Mouse (Mus musculus): ENCODE data around the gene Znhit1.

Gene Znhit1

GRCm38 (mm10) chr5:136987934-136988271 is at the start of gene Znhit1:
TSS of gene Znhit1 (minus strand) at chr5:136988021.
- TF ChIP-seq GATA4 (IDR thresholded peaks at IDR 0.05; ENCODE audit: insufficient replicate concordance, low read length), result no peak

- no peak for TF ChIP-seq GATA4 (IDR thresholded peaks at IDR 0.05; ENCODE audit: insufficient replicate concordance, low read length)
Observed at GRCm38 (mm10) chr5:137036211-137036610, 48.4 kb upstream of the Znhit1 start.

- TF ChIP-seq GATA4 (IDR thresholded peaks at IDR 0.05; ENCODE audit: insufficient replicate concordance, low read length), result peak; percentile 11; the same call in 1 of the 2 replicates
Observed at GRCm38 (mm10) chr5:137032641-137033074, 44.8 kb upstream of the Znhit1 start.

GRCm38 (mm10) chr5:137032033-137032421 is 44.2 kb upstream of the Znhit1 start:
- no peak for TF ChIP-seq GATA4 (IDR thresholded peaks at IDR 0.05; ENCODE audit: insufficient replicate concordance, low read length)

DNA sequence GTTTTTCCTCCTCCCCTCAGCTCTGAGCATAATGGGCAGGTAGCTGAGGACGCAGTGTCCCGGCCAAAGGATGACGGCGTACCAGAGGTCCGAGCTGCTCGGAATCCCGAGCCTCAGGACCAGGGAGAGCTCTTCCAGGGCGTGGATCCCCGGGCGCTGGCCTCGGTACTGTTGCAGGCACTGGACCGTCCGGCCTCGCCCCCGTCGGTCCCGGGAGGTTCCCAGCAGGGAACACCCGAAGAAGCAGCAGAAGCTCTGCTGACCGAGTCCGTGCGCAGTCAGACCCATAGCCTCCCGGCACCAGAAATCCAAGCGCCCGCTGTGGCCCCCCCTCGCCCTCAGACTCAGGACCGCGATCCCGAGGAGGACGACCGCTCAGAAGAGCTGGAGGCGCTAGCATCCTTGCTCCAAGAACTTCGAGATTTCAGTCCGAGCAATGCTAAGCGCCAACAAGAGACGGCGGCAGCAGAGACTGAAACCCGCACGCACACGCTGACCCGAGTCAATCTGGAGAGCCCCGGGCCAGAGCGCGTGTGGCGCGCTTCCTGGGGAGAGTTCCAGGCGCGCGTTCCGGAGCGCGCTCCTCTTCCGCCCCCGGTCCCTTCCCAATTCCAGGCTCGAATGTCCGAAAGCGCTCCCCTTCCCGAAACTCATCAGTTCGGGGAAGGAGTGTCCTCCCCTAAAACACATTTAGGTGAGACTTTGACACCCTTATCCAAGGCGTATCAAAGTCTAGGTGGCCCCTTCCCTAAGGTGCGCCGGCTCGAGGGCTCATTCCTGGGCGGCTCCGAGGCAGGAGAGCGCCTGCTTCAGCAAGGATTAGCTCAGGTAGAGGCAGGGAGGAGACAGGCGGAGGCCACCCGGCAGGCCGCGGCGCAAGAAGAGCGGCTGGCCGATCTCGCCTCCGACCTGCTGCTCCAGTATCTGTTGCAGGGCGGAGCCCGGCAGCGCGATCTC is 43.5 kb upstream of the Znhit1 start:
- TF ChIP-seq GATA4 (IDR thresholded peaks at IDR 0.05; ENCODE audit: insufficient replicate concordance, low read length), result no peak

- no peak for TF ChIP-seq GATA4 (IDR thresholded peaks at IDR 0.05; ENCODE audit: insufficient replicate concordance, low read length)
Observed at GRCm38 (mm10) chr5:137030416-137030810, 42.6 kb upstream of the Znhit1 start.

DNA sequence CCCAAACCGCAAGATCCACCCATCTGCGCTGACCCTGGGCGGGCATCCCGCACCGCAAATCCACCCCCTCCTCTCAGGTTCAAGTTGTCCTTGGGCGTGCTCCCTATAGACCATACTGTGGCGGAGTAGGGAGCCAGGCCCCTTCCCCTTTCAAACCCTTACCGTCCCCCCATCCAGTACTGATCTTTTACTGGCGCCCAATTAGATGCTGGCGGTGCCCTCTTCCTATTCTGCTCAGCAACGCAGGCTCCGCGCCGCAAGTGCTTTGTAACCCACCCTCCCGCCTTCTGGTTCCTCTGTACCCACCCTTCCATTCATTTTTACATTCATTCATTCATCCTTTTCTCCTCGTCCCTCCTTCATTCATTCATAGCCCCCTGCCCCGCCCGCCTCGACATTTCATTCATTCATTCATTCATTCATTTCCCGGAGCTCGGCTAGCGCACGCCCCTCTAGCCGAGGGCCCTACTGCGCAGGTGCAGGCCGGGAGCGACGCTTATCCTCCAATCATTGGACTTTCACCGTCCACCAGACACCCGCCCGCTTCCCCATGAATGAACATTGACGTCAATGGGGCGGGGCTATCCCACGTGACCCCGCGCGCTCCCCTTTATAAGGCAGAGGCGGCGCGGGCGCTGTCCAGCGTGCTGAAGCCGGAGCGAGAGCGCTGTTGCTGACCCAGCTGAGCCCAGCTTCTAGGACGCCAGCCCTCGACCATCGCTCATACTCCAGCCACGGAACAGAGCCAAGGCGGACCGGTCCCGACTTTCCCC is 42.0 kb upstream of the Znhit1 start:
- TF ChIP-seq GATA4 (IDR thresholded peaks at IDR 0.05; ENCODE audit: insufficient replicate concordance, low read length), result peak; percentile 22; the same call in 1 of the 2 replicates

DNA sequence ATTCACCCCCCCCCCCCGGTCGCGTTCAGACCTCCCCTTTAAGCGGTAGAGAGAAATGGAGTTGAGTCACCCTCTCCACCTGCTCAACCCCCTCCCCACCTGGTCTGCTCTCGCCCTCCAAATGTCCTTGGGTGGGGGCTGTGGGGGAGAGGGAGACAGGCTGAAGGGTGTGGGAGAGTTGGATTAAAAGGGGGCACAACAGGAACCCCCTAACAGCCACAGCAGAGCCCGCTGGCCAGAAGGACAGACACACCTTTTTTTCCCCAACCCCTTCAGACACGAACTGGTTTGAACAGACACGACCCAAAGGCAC is 41.4 kb upstream of the Znhit1 start:
- no peak for TF ChIP-seq GATA4 (IDR thresholded peaks at IDR 0.05; ENCODE audit: insufficient replicate concordance, low read length)

GRCm38 (mm10) chr5:137028561-137029272 is 40.9 kb upstream of the Znhit1 start:
- no peak for TF ChIP-seq GATA4 (IDR thresholded peaks at IDR 0.05; ENCODE audit: insufficient replicate concordance, low read length)

DNA sequence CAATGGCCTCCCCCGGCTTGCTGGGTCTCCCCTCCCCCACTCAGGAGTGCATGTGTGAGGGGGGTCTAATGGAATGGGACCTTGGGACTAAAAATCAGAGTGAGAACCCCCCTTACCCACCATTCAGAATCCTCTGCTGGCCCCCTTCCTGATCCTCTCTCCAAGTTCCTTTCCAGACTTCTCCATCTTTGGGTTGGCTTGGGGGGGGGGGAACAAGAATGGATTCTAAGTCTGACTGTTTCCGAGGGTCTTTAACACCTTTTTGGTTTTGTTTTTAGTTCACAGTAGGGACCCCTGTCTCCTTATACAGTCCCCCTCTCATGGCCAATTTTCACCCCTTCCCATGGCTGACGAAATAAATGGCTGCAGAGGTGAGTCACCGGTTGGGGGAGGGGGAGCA is 38.3 kb upstream of the Znhit1 start, which contains the start of gene Vgf:
Gene Vgf (plus strand): TSS at position 301 of the 400 bp plus-strand sequence.
- no peak for TF ChIP-seq GATA4 (IDR thresholded peaks at IDR 0.05; ENCODE audit: insufficient replicate concordance, low read length)

DNA sequence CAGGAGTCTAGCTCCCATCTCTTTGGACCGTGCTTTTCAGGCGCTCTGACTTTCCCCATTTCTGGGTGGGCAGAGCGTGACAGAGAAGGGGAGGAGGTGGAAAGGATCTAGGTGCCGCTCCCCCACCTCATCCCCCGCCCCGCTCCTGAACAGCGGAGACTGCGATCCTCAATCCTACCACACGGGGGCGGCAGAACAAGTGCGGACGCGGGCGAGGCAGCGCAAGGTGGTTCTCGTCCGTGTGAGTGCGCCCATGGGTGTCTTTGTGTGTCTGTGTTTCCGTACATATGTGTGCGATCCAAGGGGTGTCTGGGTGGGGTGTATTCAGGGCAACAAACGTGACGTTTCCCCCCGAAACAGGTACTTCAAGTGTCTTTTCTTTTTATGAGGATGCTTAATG is 37.3 kb upstream of the Znhit1 start:
- no peak for TF ChIP-seq GATA4 (IDR thresholded peaks at IDR 0.05; ENCODE audit: insufficient replicate concordance, low read length)

DNA sequence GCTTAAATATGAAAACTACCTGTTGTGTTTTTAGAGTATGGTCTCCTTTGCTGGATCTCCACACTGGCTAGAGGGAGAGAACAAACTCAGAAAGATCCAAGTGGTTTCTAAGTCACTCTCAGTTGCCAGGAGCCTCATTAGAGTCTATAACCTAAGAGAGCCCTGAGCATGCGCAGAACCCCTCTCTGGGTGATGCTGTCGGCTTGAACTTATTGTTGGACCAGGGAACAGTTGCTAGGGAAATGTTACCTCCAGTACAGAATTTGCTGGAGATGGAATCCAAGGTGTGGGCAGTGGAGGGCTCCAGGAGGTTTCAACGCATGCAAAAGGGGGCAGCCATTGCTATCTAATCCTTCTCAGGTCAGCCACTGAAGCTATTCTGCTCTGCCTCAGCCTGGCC is 36.5 kb upstream of the Znhit1 start:
- TF ChIP-seq GATA4 (IDR thresholded peaks at IDR 0.05; ENCODE audit: insufficient replicate concordance, low read length), result no peak

- TF ChIP-seq GATA4 (IDR thresholded peaks at IDR 0.05; ENCODE audit: insufficient replicate concordance, low read length), result no peak
Observed at GRCm38 (mm10) chr5:137015913-137016312, 28.1 kb upstream of the Znhit1 start.

- no peak for TF ChIP-seq GATA4 (IDR thresholded peaks at IDR 0.05; ENCODE audit: insufficient replicate concordance, low read length)
Observed at GRCm38 (mm10) chr5:137012401-137012950, 24.7 kb upstream of the Znhit1 start.

DNA sequence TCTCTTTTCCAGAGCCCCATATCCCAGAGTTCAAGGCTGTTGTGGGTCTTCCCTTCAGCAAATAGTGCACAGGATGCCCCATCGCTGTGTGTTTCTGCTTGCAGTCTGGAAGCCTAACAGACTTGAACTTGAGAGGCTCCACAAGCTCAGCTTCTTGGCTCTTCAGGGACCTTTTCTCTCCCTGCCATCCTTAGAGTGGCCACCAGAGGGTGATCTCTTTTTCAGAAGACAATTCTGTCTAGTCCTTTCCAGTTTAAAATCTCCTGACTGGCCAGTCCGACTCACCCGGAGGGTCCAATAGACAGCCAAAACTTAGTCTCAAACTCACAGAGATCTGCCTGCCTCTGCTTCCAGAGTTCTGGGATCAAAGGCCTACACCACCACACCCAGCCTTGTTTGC is 22.2 kb upstream of the Znhit1 start:
- no peak for TF ChIP-seq GATA4 (IDR thresholded peaks at IDR 0.05; ENCODE audit: insufficient replicate concordance, low read length)

Measured in liver, adult (tissue).